Mouse (Mus musculus): ENCODE results near the gene Slc9a1.

GRCm38 (mm10) chr4:133410994-133411393 is 41.5 kb downstream of the Slc9a1 start:
- no peak for TF ChIP-seq CTCF (IDR thresholded peaks at IDR 0.05; ENCODE audit: control insufficient read depth, insufficient read depth, insufficient replicate concordance, low read depth, low read length)
- no peak for TF ChIP-seq POLR2A (IDR thresholded peaks at IDR 0.05; ENCODE audit: control insufficient read depth, low read depth, low read length)

Measured in testis, adult 2 months (tissue).